Mouse (Mus musculus) cortical plate, adult 2 months (tissue): Measurements from ENCODE around the gene Foxn3. TPM values are rescaled to one million over a fixed set of nuclear protein-coding genes. Genes with fewer than 3 reads are reported as not detected.

Experiments
- H3K27ac ChIP-seq: fragments of 200-500 bp; 2 replicates; pipeline ENCODE4 v1.5.1; 2012; ENCODE audit warnings: low read length, control low read depth, inconsistent platforms; ENCODE audit not compliant: insufficient read depth
- H3K4me1 ChIP-seq: fragments of 200-500 bp; 2 replicates; pipeline ENCODE4 v1.6.1; 2011; ENCODE audit warnings: low read length; ENCODE audit not compliant: control insufficient read depth, insufficient read depth
- H3K4me3 ChIP-seq: fragments of 200-500 bp; 2 replicates; pipeline ENCODE4 v1.5.1; 2011; ENCODE audit warnings: mild to moderate bottlenecking, low read length, control low read depth; ENCODE audit not compliant: insufficient read depth
- CTCF ChIP-seq: fragments of 200-500 bp; IDR thresholded peaks from 2 replicates; pipeline ENCODE4 v1.5.1; 2011; ENCODE audit warnings: mild to moderate bottlenecking, control low read depth, low read length; ENCODE audit not compliant: insufficient read depth; ENCODE audit errors: extremely low read depth
- POLR2A ChIP-seq: fragments of 200-500 bp; IDR thresholded peaks from 2 replicates; pipeline ENCODE4 v1.6.1; 2011; ENCODE audit warnings: mild to moderate bottlenecking, low read length, control low read depth; ENCODE audit not compliant: insufficient read depth; ENCODE audit errors: extremely low read depth
- polyA plus RNA-seq: library from polyadenylated mRNA; depleted of rRNA; stranded (reverse); fragments of >200 nt; gene quantifications from 2 replicates; pipeline ENCODE4 v1.2.3, GENCODE M21; 2012

Foxn3 gene
- polyA plus RNA-seq, 1 experiment = 24.9 TPM

GRCm38 (mm10) chr12:99457521-99458205 is 105.7 kb downstream of the Foxn3 start:
- peak overlapping the region; percentile 25; the same call in 1 of the 2 replicates for H3K4me3 ChIP-seq
- TF ChIP-seq CTCF (no peak), POLR2A (no peak)
- peaks cover 2% of the 10 kb centered on the region; the same call in 1 of the 2 replicates for H3K4me1 ChIP-seq
- H3K27ac ChIP-seq = no peak overlapping the region

- H3K4me3 ChIP-seq = no peak overlapping the region
- H3K27ac ChIP-seq = no peak overlapping the region
- no peak for TF ChIP-seq CTCF
- H3K4me1 ChIP-seq = peaks cover 2% of the 10 kb centered on the region; the same call in 1 of the 2 replicates
Observed at GRCm38 (mm10) chr12:99455580-99455979, 107.8 kb downstream of the Foxn3 start.

- Histone ChIP-seq H3K4me3 (no peak overlapping the region), H3K4me1 (peaks cover 2% of the 10 kb centered on the region; the same call in 1 of the 2 replicates), H3K27ac (no peak overlapping the region)
- no peak for TF ChIP-seq POLR2A
- TF ChIP-seq CTCF = no peak
Observed at GRCm38 (mm10) chr12:99454394-99454793, 109.0 kb downstream of the Foxn3 start.

- no peak overlapping the region for H3K4me3 ChIP-seq
- no peak for TF ChIP-seq POLR2A
- TF ChIP-seq CTCF = no peak
Observed at GRCm38 (mm10) chr12:99453797-99454196, 109.6 kb downstream of the Foxn3 start.

GRCm38 (mm10) chr12:99450076-99450475 is 113.3 kb downstream of the Foxn3 start:
- Histone ChIP-seq H3K4me3 (no peak overlapping the region), H3K4me1 (no peaks in the 10 kb centered on the region), H3K27ac (no peak overlapping the region)
- no peak for TF ChIP-seq POLR2A
- TF ChIP-seq CTCF = no peak

More at GRCm38 (mm10) chr12:99453797-99454196, 109.6 kb downstream of the Foxn3 start:
- H3K4me1 ChIP-seq = peaks cover 2% of the 10 kb centered on the region; the same call in 1 of the 2 replicates
- no peak overlapping the region for H3K27ac ChIP-seq

- no peaks in the 10 kb centered on the region for H3K4me1 ChIP-seq
- TF ChIP-seq POLR2A = no peak
- TF ChIP-seq CTCF = no peak
- H3K27ac ChIP-seq = no peak overlapping the region
- no peak overlapping the region for H3K4me3 ChIP-seq
Observed at GRCm38 (mm10) chr12:99447791-99448190, 115.6 kb downstream of the Foxn3 start.

- Histone ChIP-seq H3K27ac (no peak overlapping the region), H3K4me1 (no peaks in the 10 kb centered on the region), H3K4me3 (no peak overlapping the region)
- TF ChIP-seq CTCF (no peak), POLR2A (no peak)
Observed at GRCm38 (mm10) chr12:99445018-99445674, 118.2 kb downstream of the Foxn3 start.

- TF ChIP-seq POLR2A (no peak), CTCF (no peak)
- H3K4me3 ChIP-seq = no peak overlapping the region
- H3K4me1 ChIP-seq = no peaks in the 10 kb centered on the region
- no peak overlapping the region for H3K27ac ChIP-seq
Observed at GRCm38 (mm10) chr12:99442819-99443218, 120.6 kb downstream of the Foxn3 start.

GRCm38 (mm10) chr12:99440953-99441352 is 122.4 kb downstream of the Foxn3 start:
- no peak for TF ChIP-seq POLR2A
- no peak for TF ChIP-seq CTCF

GRCm38 (mm10) chr12:99440022-99440421 is 123.4 kb downstream of the Foxn3 start:
- H3K4me1 ChIP-seq = no peaks in the 10 kb centered on the region
- TF ChIP-seq POLR2A (no peak), CTCF (no peak)
- H3K27ac ChIP-seq = no peak overlapping the region
- H3K4me3 ChIP-seq = no peak overlapping the region

More at GRCm38 (mm10) chr12:99440953-99441352, 122.4 kb downstream of the Foxn3 start:
- no peak overlapping the region for H3K4me3 ChIP-seq
- H3K4me1 ChIP-seq = no peaks in the 10 kb centered on the region
- H3K27ac ChIP-seq = no peak overlapping the region

GRCm38 (mm10) chr12:99435189-99435588 is 128.2 kb downstream of the Foxn3 start:
- Histone ChIP-seq H3K4me3 (no peak overlapping the region), H3K4me1 (no peaks in the 10 kb centered on the region), H3K27ac (no peak overlapping the region)
- no peak for TF ChIP-seq CTCF
- TF ChIP-seq POLR2A = no peak
